Mouse (Mus musculus) heart, postnatal 0 days (tissue): ENCODE results near the gene Cep89. TPM values are rescaled to one million over a fixed set of nuclear protein-coding genes. Genes with fewer than 3 reads are reported as not detected.

Source experiments
- ATAC-seq: fragments of 200-750 bp; cut with Nextera tagmentation; 2 replicates; pipeline ENCODE4 v1.8.0; 2017; ENCODE audit warnings: low read depth, moderate number of reproducible peaks, moderate library complexity; ENCODE audit not compliant: insufficient read depth
- DNase-seq: peaks from one replicate; pipeline ENCODE4 v3.0.0-alpha.2; 2016; ENCODE audit warnings: low spot score
- H3K27ac ChIP-seq: fragments of 300-500 bp; sonication (generic); 2 replicates; pipeline ENCODE4 v1.5.1; 2014; ENCODE audit warnings: low read depth, mild to moderate bottlenecking
- H3K27me3 ChIP-seq: fragments of 300-500 bp; sonication (generic); 2 replicates; pipeline ENCODE4 v1.6.1; 2014; ENCODE audit warnings: low read length, mixed read lengths; ENCODE audit not compliant: control insufficient read depth, insufficient read depth
- H3K36me3 ChIP-seq: fragments of 300-500 bp; sonication (generic); replicated peaks from 2 replicates; pipeline ENCODE4 v1.6.1; 2014; ENCODE audit warnings: low read length, mixed read lengths; ENCODE audit not compliant: control insufficient read depth, insufficient read depth
- H3K4me1 ChIP-seq: fragments of 300-500 bp; sonication (generic); 2 replicates; pipeline ENCODE4 v1.6.1; 2014; ENCODE audit warnings: antibody characterized with exemption; ENCODE audit not compliant: control insufficient read depth, insufficient read depth
- H3K4me2 ChIP-seq: fragments of 300-500 bp; sonication (generic); 2 replicates; pipeline ENCODE4 v1.6.1; 2014; ENCODE audit warnings: low read depth, mild to moderate bottlenecking, low read length, moderate library complexity
- H3K4me3 ChIP-seq: fragments of 300-500 bp; sonication (generic); 2 replicates; pipeline ENCODE4 v1.5.1; 2014; ENCODE audit warnings: low read depth, low read length
- H3K9ac ChIP-seq: fragments of 300-500 bp; sonication (generic); replicated peaks from 2 replicates; pipeline ENCODE4 v1.6.1; 2014; ENCODE audit warnings: low read depth, low read length, mixed read lengths
- H3K9me3 ChIP-seq: fragments of 300-500 bp; sonication (generic); replicated peaks from 2 replicates; pipeline ENCODE4 v1.6.1; 2016; ENCODE audit warnings: low read length; ENCODE audit not compliant: control insufficient read depth
- CTCF ChIP-seq: IDR thresholded peaks from 2 replicates; pipeline ENCODE4 v1.5.1; 2016; ENCODE audit warnings: antibody characterized with exemption, control low read depth, low read depth
- EP300 ChIP-seq: IDR thresholded peaks from 2 replicates; pipeline ENCODE4 v1.6.1; 2016; ENCODE audit warnings: antibody characterized with exemption, low read depth
- WGBS: fragments of 180-500 bp; shearing (Covaris S2); extraction: QIAGEN DNeasy Blood & Tissue Kit; methylation state at CpG from one replicate; pipeline ENCODE4 v1.1.7; 2014; 5-methylcytosine and 5-hydroxymethylcytosine counted together
- polyA plus RNA-seq: library from polyadenylated mRNA; unstranded; fragments of >200 nt; fragmentation: Nextera tagmentation; extraction: Ambion mirVana; gene quantifications from 2 replicates; pipeline ENCODE4 v1.2.1, GENCODE M21; 2015
- total RNA-seq: library from RNA; depleted of rRNA; stranded (reverse); fragments of >200 nt; gene quantifications from 2 replicates; pipeline ENCODE4 v1.2.3, GENCODE M21; 2014; ENCODE audit warnings: low replicate concordance

The Cep89 gene
- total and polyA plus RNA-seq, 2 experiments from 2014 or later = 22.7 to 34.4 TPM

DNA sequence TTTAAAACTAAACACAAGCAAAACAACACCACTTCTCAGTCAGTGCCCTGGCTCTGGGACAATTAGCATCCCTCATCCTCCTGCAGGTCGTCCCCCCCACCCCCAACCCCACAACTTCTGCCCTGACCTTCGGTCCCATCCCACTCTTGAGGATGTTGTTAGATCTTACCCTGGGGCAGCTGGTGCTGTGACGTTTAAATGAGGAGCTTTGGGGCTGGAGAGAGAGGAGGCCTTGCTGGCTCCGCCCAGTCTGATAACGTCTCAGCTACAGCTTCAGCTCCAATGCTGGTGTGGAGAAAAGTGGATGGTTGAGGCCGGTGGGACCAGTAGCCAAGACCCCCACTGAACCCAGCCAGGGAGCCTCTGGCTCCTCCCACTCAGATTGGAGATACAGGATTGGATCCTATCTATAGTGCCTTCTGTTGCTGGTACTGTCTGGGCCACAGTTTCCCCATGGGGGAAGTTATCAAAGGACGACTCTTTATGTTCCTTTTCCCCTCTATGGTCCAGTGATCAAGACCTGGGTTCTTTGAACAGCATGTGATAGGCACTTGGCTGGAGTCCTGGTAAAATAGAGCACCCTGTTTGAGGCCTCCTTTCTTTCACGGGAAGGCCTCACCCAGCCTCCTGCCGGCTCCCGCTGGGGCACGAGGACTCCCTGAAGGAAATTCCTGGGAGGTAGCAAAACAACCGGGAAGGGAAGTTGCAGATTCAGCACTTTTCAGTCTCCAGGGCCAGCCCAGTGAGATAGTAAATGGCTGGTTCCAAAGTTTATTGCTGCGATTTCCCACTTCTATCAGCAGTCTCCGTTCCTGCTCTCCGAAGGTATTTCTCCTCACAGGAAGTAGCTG is 51.4 kb downstream of the Cep89 start, which contains the start of gene Slc7a9:
TSS of gene Slc7a9 (plus strand) at position 801 of the 851 bp plus-strand sequence.
- H3K4me2 ChIP-seq = no peak within 1 kb of the TSS
- no peaks in the 10 kb centered on the region for H3K9me3 ChIP-seq
- no peak within 1 kb of the TSS for H3K9ac ChIP-seq
- H3K4me1 ChIP-seq = no peaks in the 10 kb centered on the region
- no peak for DNase-seq
- ATAC-seq = 0 out of 2 replicates have a peak, but pooled peaks have one; percentile 14
- 23% methylated on average over 15 of the region's 15 CpGs for WGBS
- TF ChIP-seq EP300 (no peak), CTCF (no peak)
- no peak within 1 kb of the TSS for H3K4me3 ChIP-seq
- no peak within 1 kb of the TSS for H3K27ac ChIP-seq
- no peaks in the 10 kb centered on the region for H3K27me3 ChIP-seq
- no peaks in the 10 kb centered on the region for H3K36me3 ChIP-seq

DNA sequence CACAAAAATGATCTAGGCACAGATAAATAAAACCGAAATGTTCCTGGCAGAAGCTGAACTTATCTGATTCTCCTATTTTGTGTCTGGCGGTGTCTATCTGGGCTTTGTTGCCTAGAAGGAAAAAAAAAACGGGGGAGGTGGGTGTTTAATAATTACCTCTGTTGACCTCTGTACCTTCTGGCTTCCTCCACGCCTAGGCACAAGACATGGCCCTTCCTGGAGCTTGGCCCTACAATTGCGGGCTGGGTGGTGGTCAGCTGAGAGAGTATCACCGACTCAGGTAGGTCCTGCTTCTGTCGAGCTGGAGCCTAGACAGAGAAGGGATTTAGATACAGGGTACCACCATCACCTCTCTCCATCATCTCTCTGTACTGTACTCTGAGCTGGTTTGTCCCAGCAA is 52.0 kb downstream of the Cep89 start:
- no peak overlapping the region for H3K27ac ChIP-seq
- H3K36me3 ChIP-seq = no peaks in the 10 kb centered on the region
- no peaks in the 10 kb centered on the region for H3K4me1 ChIP-seq
- H3K9me3 ChIP-seq = no peaks in the 10 kb centered on the region
- 56% methylated on average over 7 of the region's 7 CpGs for WGBS
- H3K27me3 ChIP-seq = no peaks in the 10 kb centered on the region
- TF ChIP-seq CTCF (no peak), EP300 (no peak)
- H3K4me3 ChIP-seq = no peak overlapping the region
- ATAC-seq (no peak), DNase-seq (no peak)
- no peak overlapping the region for H3K4me2 ChIP-seq
- no peak overlapping the region for H3K9ac ChIP-seq

DNA sequence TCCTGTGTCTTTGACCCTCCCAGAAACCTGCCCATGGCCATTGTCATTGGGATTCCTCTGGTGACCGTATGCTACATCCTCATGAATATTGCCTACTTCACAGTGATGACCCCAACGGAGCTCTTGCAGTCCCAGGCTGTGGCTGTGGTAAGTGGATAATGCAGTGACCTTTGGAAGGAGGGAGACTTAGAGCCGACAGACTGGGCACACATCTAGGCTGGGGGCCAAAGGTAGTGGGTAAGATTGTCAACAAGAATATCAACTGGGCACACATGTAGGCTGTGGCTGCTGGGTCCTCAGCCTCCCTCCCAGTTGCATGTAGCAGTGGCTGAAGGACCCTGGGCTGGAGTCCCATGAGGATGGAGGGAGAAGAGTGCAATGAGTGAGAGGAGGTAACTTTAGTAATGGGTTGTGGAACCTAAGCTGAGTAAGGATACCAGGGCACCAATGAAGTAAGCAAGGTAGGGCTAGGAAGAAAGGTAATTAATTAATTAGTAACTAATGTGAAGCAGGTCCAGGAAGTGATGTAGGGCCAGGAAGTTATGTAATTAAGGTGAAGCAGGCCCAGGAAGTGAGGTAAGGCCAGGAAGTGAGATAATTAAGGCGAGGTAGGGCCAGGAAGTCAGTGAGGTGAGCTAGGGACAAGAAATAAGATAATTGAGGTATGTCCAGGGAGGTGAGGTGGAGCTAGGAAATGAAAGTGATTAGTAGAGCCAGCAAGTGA is 59.4 kb downstream of the Cep89 start:
- no peak for DNase-seq
- H3K36me3 ChIP-seq = no peaks in the 10 kb centered on the region
- H3K4me1 ChIP-seq = no peaks in the 10 kb centered on the region
- H3K27me3 ChIP-seq = no peaks in the 10 kb centered on the region
- no peak for ATAC-seq
- no peak overlapping the region for H3K9ac ChIP-seq
- 63% methylated on average over 4 of the region's 4 CpGs for WGBS
- no peak overlapping the region for H3K4me2 ChIP-seq
- no peak for TF ChIP-seq EP300
- no peak for TF ChIP-seq CTCF
- no peak overlapping the region for H3K4me3 ChIP-seq
- no peak overlapping the region for H3K27ac ChIP-seq
- no peaks in the 10 kb centered on the region for H3K9me3 ChIP-seq

DNA sequence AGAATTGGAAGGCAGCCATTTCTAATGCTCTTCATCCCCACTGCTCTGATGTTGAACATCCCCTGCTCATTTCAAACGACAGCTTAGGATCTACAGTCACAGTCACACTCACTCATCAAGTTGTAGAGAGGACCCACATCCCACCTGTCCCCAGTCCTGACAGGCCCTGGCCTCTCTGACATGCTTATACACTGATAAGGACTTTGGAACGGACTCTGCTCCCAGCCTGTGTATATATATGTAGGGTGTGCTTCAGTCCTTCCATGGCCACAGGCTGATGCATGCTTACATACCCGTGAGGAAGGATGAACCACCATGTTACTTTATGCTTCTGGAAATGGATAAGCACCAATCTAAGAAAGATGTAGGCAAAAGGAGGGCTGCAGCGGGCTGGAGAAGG is 64.1 kb downstream of the Cep89 start:
- DNase-seq = no peak

DNA sequence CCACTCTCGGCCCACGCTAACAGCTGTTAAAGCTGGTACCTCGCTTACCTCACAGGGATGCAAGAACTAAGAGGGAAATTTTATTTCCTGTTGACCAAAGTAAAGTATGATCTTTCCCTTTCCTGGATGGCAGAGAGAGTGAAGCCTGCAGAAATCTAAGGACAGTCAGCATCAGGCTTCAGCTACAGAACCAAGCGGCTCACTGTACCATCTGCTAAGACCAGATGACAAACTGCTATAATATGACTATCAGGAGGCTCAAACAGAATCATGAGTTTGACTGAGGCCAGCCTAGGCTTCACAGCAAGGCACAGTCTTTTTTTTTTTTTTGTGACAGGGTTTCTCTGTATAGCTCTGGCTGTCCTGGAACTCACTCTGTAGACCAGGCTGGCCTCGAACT is 68.2 kb downstream of the Cep89 start:
- Histone ChIP-seq H3K4me3 (no peak overlapping the region), H3K27ac (no peak overlapping the region)
- 61% methylated on average over 5 of the region's 5 CpGs for whole genome bisulfite sequencing

More for the DNA sequence above, 64.1 kb downstream of the Cep89 start:
- H3K9me3 ChIP-seq = no peaks in the 10 kb centered on the region
- no peak overlapping the region for H3K27ac ChIP-seq
- TF ChIP-seq CTCF = no peak
- H3K4me3 ChIP-seq = no peak overlapping the region
- H3K36me3 ChIP-seq = no peaks in the 10 kb centered on the region
- H3K9ac ChIP-seq = no peak overlapping the region
- H3K27me3 ChIP-seq = no peaks in the 10 kb centered on the region
- 0 out of 2 replicates have a peak, but pooled peaks cover 6% of the 10 kb centered on the region for H3K4me1 ChIP-seq
- WGBS = 57% methylated on average over 4 of the region's 4 CpGs
- H3K4me2 ChIP-seq = no peak overlapping the region
- ATAC-seq = no peak

More for the DNA sequence above, 68.2 kb downstream of the Cep89 start:
- Histone ChIP-seq H3K4me1 (0 out of 2 replicates have a peak, but pooled peaks cover 6% of the 10 kb centered on the region), H3K27me3 (no peaks in the 10 kb centered on the region), H3K36me3 (no peaks in the 10 kb centered on the region), H3K9me3 (no peaks in the 10 kb centered on the region), H3K9ac (no peak overlapping the region), H3K4me2 (no peak overlapping the region)
- no peak for DNase-seq
- TF ChIP-seq CTCF (no peak), EP300 (no peak)
- no peak for ATAC-seq
